Mouse (Mus musculus) layer of hippocampus, postnatal 14 days (tissue): ENCODE data around the gene H2-Eb1. TPM values are rescaled to one million over a fixed set of nuclear protein-coding genes. Genes with fewer than 3 reads are reported as not detected.

ENCODE experiments used
- total RNA-seq, 2 experiments: library from RNA; stranded (reverse); gene quantifications; 2 replicates each; pipeline ENCODE4 v1.2.3; 2021

Gene H2-Eb1
- total RNA-seq, 2 experiments from 2014 or later = 1.8 to 2.1 TPM

Other genes with a start within 250 kb of the H2-Eb1 start
- not detected for gene H2-Oa, start 213.5 kb upstream of the H2-Eb1 start, total RNA-seq
- 10 to 100 TPM; 36.8 to 38.0 TPM for gene H2-DMa, start 186.3 kb upstream of the H2-Eb1 start, total RNA-seq
- gene Brd2, start 183.2 kb upstream of the H2-Eb1 start, total RNA-seq = 100 to 1,000 TPM; 248 to 278 TPM
- gene H2-DMb2, start 162.6 kb upstream of the H2-Eb1 start, total RNA-seq = 1 to 10 TPM in 1 of 2 experiments, under 1 TPM in 1; 0.55 to 1.0 TPM
- gene H2-DMb1, start 152.8 kb upstream of the H2-Eb1 start, total RNA-seq = under 1 TPM; 0.65 to 0.98 TPM
- gene Tap1, start 118.3 kb upstream of the H2-Eb1 start, total RNA-seq = 1 to 10 TPM; 2.8 to 3.2 TPM
- 1 to 10 TPM; 1.1 to 1.8 TPM for gene Psmb9, start 118.1 kb upstream of the H2-Eb1 start, total RNA-seq
- 1 to 10 TPM; 2.5 to 2.6 TPM for gene Psmb8, start 108.1 kb upstream of the H2-Eb1 start, total RNA-seq
- gene Tap2, start 102.3 kb upstream of the H2-Eb1 start, total RNA-seq = 1 to 10 TPM; 5.7 to 5.9 TPM
- under 1 TPM in 1 of 2 experiments, not detected in 1; 0.69 TPM for gene H2-Ob, start 67.0 kb upstream of the H2-Eb1 start, total RNA-seq
- 1 to 10 TPM; 2.3 to 2.7 TPM for gene H2-Ab1, start 48.2 kb upstream of the H2-Eb1 start, total RNA-seq
- 1 to 10 TPM in 1 of 2 experiments, under 1 TPM in 1; 0.93 to 2.1 TPM for gene H2-Aa, start 18.0 kb upstream of the H2-Eb1 start, total RNA-seq
- not detected for gene H2-Eb2, start 19.8 kb downstream of the H2-Eb1 start, total RNA-seq
- gene Btnl2, start 49.0 kb downstream of the H2-Eb1 start, total RNA-seq = under 1 TPM; 0.48 to 0.74 TPM
- gene Btnl1, start 71.3 kb downstream of the H2-Eb1 start, total RNA-seq = not detected
- gene BC051142, start 93.0 kb downstream of the H2-Eb1 start, total RNA-seq = 1 to 10 TPM; 4.8 to 8.2 TPM
- gene Btnl4, start 171.5 kb downstream of the H2-Eb1 start, total RNA-seq = not detected
- not detected for gene Btnl6, start 211.5 kb downstream of the H2-Eb1 start, total RNA-seq